Mouse (Mus musculus): ENCODE measurements around the gene Lsm4. TPM values are rescaled to one million over a fixed set of nuclear protein-coding genes. Genes with fewer than 3 reads are reported as not detected.

Gene Lsm4
- polyA plus RNA-seq, 1 experiment: 199 TPM

- DNase-seq: no peak
- 88% methylated on average over 7 of the region's 7 CpGs for WGBS
- no peak within 1 kb of the TSS for H3K4me3 ChIP-seq (ENCODE audit: control insufficient read depth, insufficient read depth, low read length)
Observed at GRCm38 (mm10) chr8:70723486-70724210, 50.6 kb downstream of the Lsm4 start, which contains the start of gene Pde4c. Pde4c (plus strand) TSS chr8:70723720.

GRCm38 (mm10) chr8:70724216-70724615 is 51.2 kb downstream of the Lsm4 start:
- no peak overlapping the region for H3K4me3 ChIP-seq (ENCODE audit: control insufficient read depth, insufficient read depth, low read length)

More at GRCm38 (mm10) chr8:70723486-70724210, 50.6 kb downstream of the Lsm4 start, which contains the start of gene Pde4c:
- Histone ChIP-seq H3K4me1 (replicated peaks; ENCODE audit: control insufficient read depth, insufficient read depth, low read length) (no peaks in the 10 kb centered on the region), H3K27ac (ENCODE audit: control insufficient read depth, insufficient read depth, low read length) (no peak within 1 kb of the TSS), H3K27me3 (ENCODE audit: control insufficient read depth, insufficient read depth, low read length) (no peaks in the 10 kb centered on the region; the same call in 1 of the 2 replicates), H3K36me3 (ENCODE audit: control insufficient read depth, insufficient read depth, low read length) (no peaks in the 10 kb centered on the region)
- TF ChIP-seq POLR2A (IDR thresholded peaks at IDR 0.05; ENCODE audit: control insufficient read depth, extremely low read depth, insufficient read depth, low read length, poor library complexity) (no peak), CTCF (IDR thresholded peaks at IDR 0.05; ENCODE audit: borderline replicate concordance, control insufficient read depth, extremely low read depth, insufficient read depth, low read length, poor library complexity) (no peak)

GRCm38 (mm10) chr8:70725792-70726447 is 52.9 kb downstream of the Lsm4 start:
- peaks cover 12% of the 10 kb centered on the region for H3K4me1 ChIP-seq (replicated peaks; ENCODE audit: control insufficient read depth, insufficient read depth, low read length)
- 51% methylated on average over 14 of the region's 14 CpGs for WGBS
- no peak for DNase-seq
- H3K4me3 ChIP-seq (ENCODE audit: control insufficient read depth, insufficient read depth, low read length): no peak overlapping the region
- no peaks in the 10 kb centered on the region; the same call in 1 of the 2 replicates for H3K27me3 ChIP-seq (ENCODE audit: control insufficient read depth, insufficient read depth, low read length)
- H3K36me3 ChIP-seq (ENCODE audit: control insufficient read depth, insufficient read depth, low read length): no peaks in the 10 kb centered on the region
- no peak overlapping the region for H3K27ac ChIP-seq (ENCODE audit: control insufficient read depth, insufficient read depth, low read length)
- no peak for TF ChIP-seq CTCF (IDR thresholded peaks at IDR 0.05; ENCODE audit: borderline replicate concordance, control insufficient read depth, extremely low read depth, insufficient read depth, low read length, poor library complexity)
- no peak for TF ChIP-seq POLR2A (IDR thresholded peaks at IDR 0.05; ENCODE audit: control insufficient read depth, extremely low read depth, insufficient read depth, low read length, poor library complexity)

More at GRCm38 (mm10) chr8:70724216-70724615, 51.2 kb downstream of the Lsm4 start:
- no peak for DNase-seq
- 94% methylated on average over 12 of the region's 12 CpGs for WGBS
- no peak for TF ChIP-seq POLR2A (IDR thresholded peaks at IDR 0.05; ENCODE audit: control insufficient read depth, extremely low read depth, insufficient read depth, low read length, poor library complexity)
- TF ChIP-seq CTCF (IDR thresholded peaks at IDR 0.05; ENCODE audit: borderline replicate concordance, control insufficient read depth, extremely low read depth, insufficient read depth, low read length, poor library complexity): no peak
- H3K36me3 ChIP-seq (ENCODE audit: control insufficient read depth, insufficient read depth, low read length): no peaks in the 10 kb centered on the region
- H3K27ac ChIP-seq (ENCODE audit: control insufficient read depth, insufficient read depth, low read length): no peak overlapping the region
- no peaks in the 10 kb centered on the region for H3K4me1 ChIP-seq (replicated peaks; ENCODE audit: control insufficient read depth, insufficient read depth, low read length)
- H3K27me3 ChIP-seq (ENCODE audit: control insufficient read depth, insufficient read depth, low read length): no peaks in the 10 kb centered on the region; the same call in 1 of the 2 replicates

- TF ChIP-seq CTCF (IDR thresholded peaks at IDR 0.05; ENCODE audit: borderline replicate concordance, control insufficient read depth, extremely low read depth, insufficient read depth, low read length, poor library complexity): no peak
- TF ChIP-seq POLR2A (IDR thresholded peaks at IDR 0.05; ENCODE audit: control insufficient read depth, extremely low read depth, insufficient read depth, low read length, poor library complexity): no peak
- Histone ChIP-seq H3K36me3 (ENCODE audit: control insufficient read depth, insufficient read depth, low read length) (no peaks in the 10 kb centered on the region), H3K4me1 (replicated peaks; ENCODE audit: control insufficient read depth, insufficient read depth, low read length) (peaks cover 12% of the 10 kb centered on the region), H3K27me3 (ENCODE audit: control insufficient read depth, insufficient read depth, low read length) (no peaks in the 10 kb centered on the region; the same call in 1 of the 2 replicates), H3K4me3 (ENCODE audit: control insufficient read depth, insufficient read depth, low read length) (no peak overlapping the region), H3K27ac (ENCODE audit: control insufficient read depth, insufficient read depth, low read length) (no peak overlapping the region)
- no peak for DNase-seq
- WGBS: 46% methylated on average over 11 of the region's 11 CpGs
Observed at GRCm38 (mm10) chr8:70726721-70727120, 53.7 kb downstream of the Lsm4 start.

Other genes with a start within 250 kb of the Lsm4 start
- gene Crtc1, start 233.7 kb upstream of the Lsm4 start, polyA plus RNA-seq (2012; rRNA removed): 43.9 and 49.0 TPM in 2 replicates
- gene Klhl26, start 196.3 kb upstream of the Lsm4 start, polyA plus RNA-seq (2012; rRNA removed): 43.1 and 44.6 TPM in 2 replicates
- 0.39 and 0.73 TPM in 2 replicates for gene Tmem59l, start 185.9 kb upstream of the Lsm4 start, polyA plus RNA-seq (2012; rRNA removed)
- gene Crlf1, start 180.1 kb upstream of the Lsm4 start, polyA plus RNA-seq (2012; rRNA removed): 0.59 and 0.70 TPM in 2 replicates
- gene Rex1bd, start 166.5 kb upstream of the Lsm4 start, polyA plus RNA-seq (2012; rRNA removed): 196 and 227 TPM in 2 replicates
- 731 and 765 TPM in 2 replicates for gene Uba52, start 162.4 kb upstream of the Lsm4 start, polyA plus RNA-seq (2012; rRNA removed)
- gene Fkbp8, start 145.5 kb upstream of the Lsm4 start, polyA plus RNA-seq (2012; rRNA removed): 613 and 640 TPM in 2 replicates
- gene Kxd1, start 145.3 kb upstream of the Lsm4 start, polyA plus RNA-seq (2012; rRNA removed): 72.7 and 86.7 TPM in 2 replicates
- gene Ell, start 133.8 kb upstream of the Lsm4 start, polyA plus RNA-seq (2012; rRNA removed): 40.2 and 42.6 TPM in 2 replicates
- gene Isyna1, start 78.9 kb upstream of the Lsm4 start, polyA plus RNA-seq (2012; rRNA removed): 185 and 201 TPM in 2 replicates
- gene Ssbp4, start 64.4 kb upstream of the Lsm4 start, polyA plus RNA-seq (2012; rRNA removed): 392 and 506 TPM in 2 replicates
- 15.3 and 18.5 TPM in 2 replicates for gene Lrrc25, start 57.1 kb upstream of the Lsm4 start, polyA plus RNA-seq (2012; rRNA removed)
- gene Gdf15, start 40.8 kb upstream of the Lsm4 start, polyA plus RNA-seq (2012; rRNA removed): 6.7 and 7.5 TPM in 2 replicates
- gene Pgpep1, start 12.9 kb upstream of the Lsm4 start, polyA plus RNA-seq (2012; rRNA removed): 40.7 and 41.9 TPM in 2 replicates
- gene Jund, start 25.7 kb downstream of the Lsm4 start, polyA plus RNA-seq (2012; rRNA removed): 540 and 792 TPM in 2 replicates
- 0.19 and 0.28 TPM in 2 replicates for gene Iqcn, start 30.2 kb downstream of the Lsm4 start, polyA plus RNA-seq (2012; rRNA removed)
- gene Gm3336, start 45.3 kb downstream of the Lsm4 start, polyA plus RNA-seq (2012; rRNA removed): 0.48 and 0.50 TPM in 2 replicates
- gene Pde4c, start 50.5 kb downstream of the Lsm4 start, polyA plus RNA-seq (2012; rRNA removed): 4.9 and 6.2 TPM in 2 replicates
- gene Rab3a, start 81.4 kb downstream of the Lsm4 start, polyA plus RNA-seq (2012; rRNA removed): 17.8 and 20.8 TPM in 2 replicates
- gene Mpv17l2, start 87.7 kb downstream of the Lsm4 start, polyA plus RNA-seq (2012; rRNA removed): 72.9 and 103 TPM in 2 replicates
- 124 and 136 TPM in 2 replicates for gene Pik3r2, start 103.5 kb downstream of the Lsm4 start, polyA plus RNA-seq (2012; rRNA removed)
- 615 and 696 TPM in 2 replicates for gene Mast3, start 131.8 kb downstream of the Lsm4 start, polyA plus RNA-seq (2012; rRNA removed)
- gene Il12rb1, start 135.2 kb downstream of the Lsm4 start, polyA plus RNA-seq (2012; rRNA removed): 48.6 and 53.4 TPM in 2 replicates
- 75.4 and 77.4 TPM in 2 replicates for gene Arrdc2, start 166.5 kb downstream of the Lsm4 start, polyA plus RNA-seq (2012; rRNA removed)
- 4.2 and 6.4 TPM in 2 replicates for gene Kcnn1, start 190.0 kb downstream of the Lsm4 start, polyA plus RNA-seq (2012; rRNA removed)
- 51.8 and 53.4 TPM in 2 replicates for gene Ccdc124, start 200.7 kb downstream of the Lsm4 start, polyA plus RNA-seq (2012; rRNA removed)
- gene Slc5a5, start 219.5 kb downstream of the Lsm4 start, polyA plus RNA-seq (2012; rRNA removed): 0.80 and 1.4 TPM in 2 replicates
- 7,420 and 8,337 TPM in 2 replicates for gene Rpl18a, start 224.2 kb downstream of the Lsm4 start, polyA plus RNA-seq (2012; rRNA removed)
- 145 and 151 TPM in 2 replicates for gene Map1s, start 232.7 kb downstream of the Lsm4 start, polyA plus RNA-seq (2012; rRNA removed)